Mouse (Mus musculus) heart, postnatal 0 days (tissue): ENCODE results near the gene Pdk1.

ENCODE experiments used
- CTCF ChIP-seq: IDR thresholded peaks from 2 replicates; pipeline ENCODE4 v1.5.1; 2016; ENCODE audit warnings: antibody characterized with exemption, control low read depth, low read depth
- EP300 ChIP-seq: IDR thresholded peaks from 2 replicates; pipeline ENCODE4 v1.6.1; 2016; ENCODE audit warnings: antibody characterized with exemption, low read depth

DNA sequence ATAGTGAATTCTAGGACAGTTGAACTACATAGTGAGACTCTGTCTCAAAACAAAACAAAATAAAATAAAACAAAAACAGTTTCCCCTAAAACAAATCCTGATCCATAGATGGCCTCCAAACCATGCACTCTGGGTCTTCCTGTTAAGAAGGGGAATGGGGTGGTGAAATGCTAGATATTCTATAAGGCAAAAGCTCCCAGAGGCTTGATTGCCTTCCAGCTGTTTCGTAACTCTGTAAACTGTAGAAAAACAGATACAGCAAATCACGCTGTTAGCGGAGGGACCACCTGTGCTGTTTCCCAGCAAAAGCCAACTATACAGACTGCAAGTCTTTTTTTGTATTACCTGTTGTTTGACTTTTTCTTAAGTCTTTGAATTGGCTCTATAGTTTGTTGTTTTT, 6.0 kb upstream of the Pdk1 start:
- TF ChIP-seq CTCF (no peak), EP300 (no peak)
